Mouse (Mus musculus): Measurements from ENCODE around the gene Hipk2.

- TF ChIP-seq CTCF (IDR thresholded peaks at IDR 0.05; ENCODE audit: control insufficient read depth, insufficient read depth, low read length) (no peak), POLR2A (IDR thresholded peaks at IDR 0.05; ENCODE audit: borderline replicate concordance, control insufficient read depth, low read depth, low read length) (no peak)
Observed at GRCm38 (mm10) chr6:38757597-38757996, 118.4 kb downstream of the Hipk2 start.

Measured in bone marrow, adult 2 months (tissue).